Mouse (Mus musculus): ENCODE data around the gene Jph2. TPM values are rescaled to one million over a fixed set of nuclear protein-coding genes. Genes with fewer than 3 reads are reported as not detected.

Gene Jph2
- polyA plus RNA-seq, 1 experiment from 2014 or later, result 0.45 TPM

DNA sequence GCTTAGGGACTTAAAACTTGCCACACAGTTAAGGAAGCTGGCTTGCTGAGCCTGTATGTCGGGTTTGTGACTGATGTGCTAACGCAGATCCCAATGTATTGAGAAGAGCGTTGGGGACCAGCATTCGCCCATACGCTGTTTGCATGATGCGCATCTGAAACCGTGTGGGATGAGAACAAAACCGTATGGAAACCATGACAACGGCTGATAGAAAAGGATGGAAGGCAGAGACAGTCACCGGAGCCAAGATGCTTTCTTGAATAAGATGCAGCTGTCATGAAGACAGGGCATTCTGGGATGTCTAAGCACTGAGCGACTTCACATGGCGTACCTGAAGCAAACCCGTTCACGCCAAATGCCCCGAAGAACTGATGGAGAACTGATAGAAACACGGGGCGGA lies 88.4 kb downstream of the Jph2 start:
- H3K4me1 ChIP-seq (ENCODE audit: control insufficient read depth, insufficient read depth, low read length), result no peaks in the 10 kb centered on the region
- H3K4me2 ChIP-seq (ENCODE audit: low read depth, severe bottlenecking), result no peak overlapping the region
- ATAC-seq (ENCODE audit: insufficient number of reproducible peaks, low FRiP score, low TSS enrichment, low read depth), result no peak
- DNase-seq (ENCODE audit: low spot score), result no peak
- no peaks in the 10 kb centered on the region for H3K36me3 ChIP-seq (ENCODE audit: control insufficient read depth, insufficient read depth, low read length)
- no peak overlapping the region for H3K4me3 ChIP-seq (ENCODE audit: low read depth, low read length)
- H3K9me3 ChIP-seq (ENCODE audit: control insufficient read depth, low read length), result no peaks in the 10 kb centered on the region
- H3K27ac ChIP-seq (replicated peaks; ENCODE audit: low read depth, low read length), result no peak overlapping the region
- 93% methylated on average over 17 of the region's 17 CpGs for WGBS
- H3K27me3 ChIP-seq (ENCODE audit: control insufficient read depth, insufficient read depth, low read length), result no peaks in the 10 kb centered on the region
- no peak overlapping the region for H3K9ac ChIP-seq (ENCODE audit: low read length)

- Histone ChIP-seq H3K27ac (replicated peaks; ENCODE audit: low read depth, low read length) (no peak overlapping the region), H3K4me1 (ENCODE audit: control insufficient read depth, insufficient read depth, low read length) (no peaks in the 10 kb centered on the region; the same call in none of the 2 replicates), H3K9me3 (ENCODE audit: control insufficient read depth, low read length) (no peaks in the 10 kb centered on the region), H3K9ac (ENCODE audit: low read length) (no peak overlapping the region), H3K4me3 (ENCODE audit: low read depth, low read length) (no peak overlapping the region), H3K4me2 (ENCODE audit: low read depth, severe bottlenecking) (no peak overlapping the region), H3K36me3 (ENCODE audit: control insufficient read depth, insufficient read depth, low read length) (no peaks in the 10 kb centered on the region), H3K27me3 (ENCODE audit: control insufficient read depth, insufficient read depth, low read length) (peaks cover 16% of the 10 kb centered on the region)
- 15% methylated on average over 9 of the region's 9 CpGs for WGBS
- ATAC-seq (ENCODE audit: insufficient number of reproducible peaks, low FRiP score, low TSS enrichment, low read depth) (no peak), DNase-seq (ENCODE audit: low spot score) (no peak)
These were observed 94.8 kb downstream of the Jph2 start for GRCm38 (mm10) chr2:163303037-163303436.

GRCm38 (mm10) chr2:163301641-163302040 lies 96.2 kb downstream of the Jph2 start:
- H3K4me2 ChIP-seq (ENCODE audit: low read depth, severe bottlenecking), result no peak overlapping the region
- ATAC-seq (ENCODE audit: insufficient number of reproducible peaks, low FRiP score, low TSS enrichment, low read depth) (no peak), DNase-seq (ENCODE audit: low spot score) (no peak)
- H3K27ac ChIP-seq (replicated peaks; ENCODE audit: low read depth, low read length), result no peak overlapping the region
- H3K9ac ChIP-seq (ENCODE audit: low read length), result no peak overlapping the region
- no peaks in the 10 kb centered on the region for H3K36me3 ChIP-seq (ENCODE audit: control insufficient read depth, insufficient read depth, low read length)
- no peak overlapping the region for H3K4me3 ChIP-seq (ENCODE audit: low read depth, low read length)
- peaks cover 3% of the 10 kb centered on the region for H3K4me1 ChIP-seq (ENCODE audit: control insufficient read depth, insufficient read depth, low read length)
- H3K27me3 ChIP-seq (ENCODE audit: control insufficient read depth, insufficient read depth, low read length), result peaks cover 16% of the 10 kb centered on the region
- H3K9me3 ChIP-seq (ENCODE audit: control insufficient read depth, low read length), result no peaks in the 10 kb centered on the region
- WGBS, result 50% methylated on average over 5 of the region's 5 CpGs

- ATAC-seq (ENCODE audit: insufficient number of reproducible peaks, low FRiP score, low TSS enrichment, low read depth), result no peak
- DNase-seq (ENCODE audit: low spot score), result no peak
- Histone ChIP-seq H3K27ac (replicated peaks; ENCODE audit: low read depth, low read length) (no peak overlapping the region), H3K36me3 (ENCODE audit: control insufficient read depth, insufficient read depth, low read length) (no peaks in the 10 kb centered on the region), H3K27me3 (ENCODE audit: control insufficient read depth, insufficient read depth, low read length) (peaks cover 16% of the 10 kb centered on the region), H3K9ac (ENCODE audit: low read length) (no peak overlapping the region), H3K4me3 (ENCODE audit: low read depth, low read length) (no peak overlapping the region), H3K4me2 (ENCODE audit: low read depth, severe bottlenecking) (no peak overlapping the region), H3K9me3 (ENCODE audit: control insufficient read depth, low read length) (no peaks in the 10 kb centered on the region), H3K4me1 (ENCODE audit: control insufficient read depth, insufficient read depth, low read length) (peaks cover 3% of the 10 kb centered on the region)
- 36% methylated on average over 14 of the region's 14 CpGs for WGBS
These were observed 97.4 kb downstream of the Jph2 start for GRCm38 (mm10) chr2:163300069-163301060.

DNA sequence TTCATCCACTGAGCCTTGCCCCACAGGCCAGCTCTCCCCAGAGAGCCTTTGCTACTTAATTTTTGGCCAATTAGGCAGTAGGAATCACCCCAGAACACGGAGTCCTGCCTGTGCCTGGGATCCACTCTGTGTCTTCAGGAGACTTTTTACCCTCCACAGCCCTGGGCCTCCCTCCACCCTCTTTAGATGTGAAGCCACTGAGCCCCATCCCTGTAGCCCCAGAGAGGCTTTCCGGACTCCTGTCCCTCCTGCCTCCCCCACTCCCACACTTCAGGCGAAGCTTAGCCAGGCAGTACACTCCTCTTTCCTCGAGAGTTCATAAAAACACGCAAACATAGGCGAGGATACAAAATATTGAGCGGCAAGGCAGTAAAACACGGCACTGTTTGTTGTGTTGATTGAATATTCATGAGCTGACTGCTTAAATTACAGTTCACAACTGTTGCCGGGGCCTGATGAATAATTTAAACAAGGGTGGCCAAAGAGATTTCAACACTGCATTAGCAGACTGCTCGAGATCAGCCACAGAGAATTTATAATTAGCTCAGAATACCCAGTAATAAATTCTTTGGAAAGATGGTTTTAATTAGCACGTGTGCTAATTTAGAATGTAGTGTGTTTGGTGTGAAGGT lies 100.7 kb downstream of the Jph2 start:
- H3K4me2 ChIP-seq (ENCODE audit: low read depth, severe bottlenecking), result no peak overlapping the region
- peaks cover 3% of the 10 kb centered on the region for H3K4me1 ChIP-seq (ENCODE audit: control insufficient read depth, insufficient read depth, low read length)
- no peak overlapping the region for H3K27ac ChIP-seq (replicated peaks; ENCODE audit: low read depth, low read length)
- 38% methylated on average over 11 of the region's 11 CpGs for WGBS
- H3K9me3 ChIP-seq (ENCODE audit: control insufficient read depth, low read length), result no peaks in the 10 kb centered on the region
- H3K9ac ChIP-seq (ENCODE audit: low read length), result no peak overlapping the region
- ATAC-seq (ENCODE audit: insufficient number of reproducible peaks, low FRiP score, low TSS enrichment, low read depth) (no peak), DNase-seq (ENCODE audit: low spot score) (no peak)
- H3K4me3 ChIP-seq (ENCODE audit: low read depth, low read length), result no peak overlapping the region
- peaks cover 9% of the 10 kb centered on the region; the same call in 1 of the 2 replicates for H3K27me3 ChIP-seq (ENCODE audit: control insufficient read depth, insufficient read depth, low read length)
- no peaks in the 10 kb centered on the region for H3K36me3 ChIP-seq (ENCODE audit: control insufficient read depth, insufficient read depth, low read length)

DNA sequence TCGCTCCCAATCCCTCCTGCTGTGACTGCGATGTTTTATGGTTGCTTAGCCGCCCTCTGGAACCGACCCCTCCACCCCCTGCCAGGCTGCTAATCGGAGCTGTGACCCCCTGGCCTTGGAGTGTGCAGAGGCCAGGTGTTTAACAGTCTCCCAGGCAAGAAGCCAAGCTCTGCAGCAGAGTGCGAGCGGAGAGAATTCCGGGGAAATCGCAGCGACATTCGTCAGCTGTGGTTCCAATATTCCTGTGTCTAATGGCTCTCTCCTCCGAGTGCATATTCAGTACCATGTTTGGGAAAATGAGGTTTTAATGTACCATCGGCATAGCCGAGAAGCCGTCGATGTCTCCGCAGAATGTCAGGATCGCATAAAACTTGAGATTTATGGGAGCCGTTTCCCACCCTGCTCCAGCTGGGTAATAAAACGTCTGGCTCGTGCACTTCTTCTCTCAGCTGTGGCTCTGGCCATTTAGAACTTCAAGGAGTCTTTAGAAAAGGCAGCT lies 108.9 kb downstream of the Jph2 start:
- 0 out of 2 replicates have a peak overlapping the region, but pooled peaks have one; percentile 30 for H3K27ac ChIP-seq (replicated peaks; ENCODE audit: low read depth, low read length)
- peak; percentile 87 for DNase-seq (ENCODE audit: low spot score)
- peaks cover 30% of the 10 kb centered on the region for H3K4me1 ChIP-seq (ENCODE audit: control insufficient read depth, insufficient read depth, low read length)
- peaks cover 19% of the 10 kb centered on the region for H3K27me3 ChIP-seq (ENCODE audit: control insufficient read depth, insufficient read depth, low read length)
- no peaks in the 10 kb centered on the region for H3K36me3 ChIP-seq (ENCODE audit: control insufficient read depth, insufficient read depth, low read length)
- H3K4me3 ChIP-seq (ENCODE audit: low read depth, low read length), result 0 out of 2 replicates have a peak overlapping the region, but pooled peaks have one; percentile 3
- WGBS, result under 1% methylated on average over 21 of the region's 21 CpGs
- ATAC-seq (ENCODE audit: insufficient number of reproducible peaks, low FRiP score, low TSS enrichment, low read depth), result peak; percentile 75
- H3K9me3 ChIP-seq (ENCODE audit: control insufficient read depth, low read length), result no peaks in the 10 kb centered on the region
- H3K9ac ChIP-seq (ENCODE audit: low read length), result no peak overlapping the region
- H3K4me2 ChIP-seq (ENCODE audit: low read depth, severe bottlenecking), result peak overlapping the region; percentile 36

Other genes starting within 250 kb of the Jph2 start
- gene Tox2, start 194.9 kb downstream of the Jph2 start, polyA plus RNA-seq (2014; fragmentation: Nextera tagmentation; extraction: Ambion mirVana), result 2.1 TPM in 2 replicates
- gene Oser1, start 26.7 kb upstream of the Jph2 start, polyA plus RNA-seq (2014; fragmentation: Nextera tagmentation; extraction: Ambion mirVana), result 88.3 and 92.5 TPM in 2 replicates
- 0.28 and 0.51 TPM in 2 replicates for gene Gdap1l1, start 40.5 kb upstream of the Jph2 start, polyA plus RNA-seq (2014; fragmentation: Nextera tagmentation; extraction: Ambion mirVana)
- 9.5 and 9.6 TPM in 2 replicates for gene Fitm2, start 74.6 kb upstream of the Jph2 start, polyA plus RNA-seq (2014; fragmentation: Nextera tagmentation; extraction: Ambion mirVana)
- not detected in 2 replicates for gene R3hdml, start 94.3 kb upstream of the Jph2 start, polyA plus RNA-seq (2014; fragmentation: Nextera tagmentation; extraction: Ambion mirVana)
- 0.34 TPM in 1 of 2 replicates, not detected in the other for gene Hnf4a, start 108.8 kb upstream of the Jph2 start, polyA plus RNA-seq (2014; fragmentation: Nextera tagmentation; extraction: Ambion mirVana)
- 43.3 and 46.3 TPM in 2 replicates for gene Ttpal, start 204.3 kb upstream of the Jph2 start, polyA plus RNA-seq (2014; fragmentation: Nextera tagmentation; extraction: Ambion mirVana)
- gene Serinc3, start 247.1 kb upstream of the Jph2 start, polyA plus RNA-seq (2014; fragmentation: Nextera tagmentation; extraction: Ambion mirVana), result 25.2 and 26.8 TPM in 2 replicates

All from limb, embryonic 11.5 days (tissue).